Mouse (Mus musculus) regulatory T cell (primary cell): ENCODE results near the gene Vps37c.

Experiments used
- in situ Hi-C: fragments of 300-600 bp; cut with MboI, MseI; formaldehyde crosslinking; loops from one replicate; pipeline ENCODE4 v1.15.1; 2025; ENCODE audit warnings: high pct_unique_total_duplicates

The Vps37c gene

DNA sequence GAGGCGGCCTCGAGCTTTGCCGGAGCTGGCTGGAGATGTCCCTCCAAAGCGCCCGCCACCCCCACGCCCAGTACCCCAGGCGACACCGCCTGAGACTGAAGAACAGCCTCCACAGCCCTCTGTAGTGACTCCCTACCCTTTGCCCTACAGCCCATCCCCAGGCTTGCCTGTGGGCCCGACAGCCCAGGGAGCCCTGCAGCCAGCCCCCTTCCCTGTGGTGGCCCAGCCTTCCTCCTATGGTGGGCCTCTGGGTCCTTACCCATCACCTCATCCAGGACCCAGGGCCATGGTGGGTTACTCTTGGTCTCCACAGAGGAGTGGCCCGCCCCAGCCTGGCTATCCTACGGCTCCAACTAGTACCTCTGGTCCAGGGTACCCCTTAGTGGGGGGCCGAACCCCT lies 24.1 kb downstream of the Vps37c start:
- in situ Hi-C loops, result no loop called here

DNA sequence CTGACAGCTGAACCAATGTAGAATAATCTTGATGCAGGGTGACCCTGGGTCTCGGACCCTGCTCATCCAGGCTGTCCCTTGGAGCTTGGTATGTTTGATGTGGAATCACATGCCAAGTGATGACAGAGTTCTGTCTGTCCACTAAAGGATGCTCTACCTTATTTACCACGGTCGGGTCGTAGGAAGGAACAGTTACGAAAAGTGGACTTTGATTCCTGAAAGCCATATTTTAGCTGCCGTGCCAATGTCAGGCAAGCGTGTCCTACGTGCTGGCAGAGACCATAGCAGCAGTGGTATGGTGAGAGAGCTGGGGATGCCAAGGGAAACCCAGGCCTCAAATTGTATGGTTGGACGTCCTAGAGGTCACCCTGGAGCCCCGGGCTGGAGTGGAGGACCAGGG lies 25.0 kb downstream of the Vps37c start:
- in situ Hi-C loops, result no loop called here

DNA sequence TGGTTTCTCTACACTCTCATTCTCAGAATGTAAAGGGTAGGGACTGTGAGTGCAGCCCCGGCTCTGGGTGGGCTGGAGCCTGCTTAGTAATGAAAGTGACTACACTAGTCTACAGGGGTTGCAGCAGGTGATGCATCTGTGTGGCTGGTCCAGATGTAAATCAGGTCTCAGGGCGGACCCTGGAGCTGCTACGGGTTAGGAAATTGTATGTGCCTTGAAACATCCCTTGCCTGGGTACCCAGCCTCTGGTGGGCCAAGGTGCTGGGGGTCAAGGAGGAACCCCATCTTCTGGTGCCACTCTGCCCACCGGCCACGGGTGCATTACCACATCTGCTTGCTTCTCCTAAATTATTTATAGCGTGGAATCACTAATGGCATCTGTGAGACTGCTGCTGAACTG lies 25.6 kb downstream of the Vps37c start:
- in situ Hi-C loops, result no loop called here

DNA sequence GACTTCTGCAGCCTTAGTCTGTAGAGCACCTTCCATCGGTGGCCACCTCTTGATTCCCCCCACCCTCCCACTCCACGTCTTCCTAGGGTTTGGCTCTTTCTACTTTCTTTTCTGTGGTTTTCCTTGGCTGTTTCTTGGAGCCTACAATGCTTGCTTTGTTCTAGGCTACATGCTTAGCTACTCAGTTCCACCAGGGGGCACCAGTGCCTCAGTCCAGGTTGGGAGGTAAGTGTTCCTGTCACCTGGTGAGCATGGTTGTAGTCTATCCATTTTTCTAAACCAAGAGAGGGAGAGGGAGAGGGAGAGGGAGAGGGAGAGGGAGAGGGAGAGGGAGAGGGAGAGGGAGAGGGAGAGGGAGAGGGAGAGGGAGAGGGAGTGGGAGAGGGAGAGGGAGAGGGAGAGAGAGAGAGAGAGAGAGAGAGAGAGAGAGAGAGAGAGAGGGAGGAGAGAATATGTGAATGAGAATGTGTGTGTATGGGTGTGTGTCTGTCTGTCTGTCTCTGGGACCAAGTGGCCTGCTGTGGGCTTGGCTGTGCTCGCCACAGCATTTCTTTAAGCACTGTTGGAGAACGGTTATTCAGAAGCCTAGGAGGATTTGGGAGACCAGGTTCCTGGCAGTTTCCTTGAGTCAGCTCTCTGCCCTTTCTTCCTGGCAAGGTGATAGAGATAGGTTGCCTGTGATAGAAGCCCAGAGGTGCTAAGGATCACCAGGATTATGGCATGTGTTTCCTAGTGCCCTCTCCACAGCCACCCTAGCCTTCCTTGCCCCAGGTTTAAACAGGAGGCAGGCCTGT lies 26.3 kb downstream of the Vps37c start:
- in situ Hi-C loops, result no loop called here

DNA sequence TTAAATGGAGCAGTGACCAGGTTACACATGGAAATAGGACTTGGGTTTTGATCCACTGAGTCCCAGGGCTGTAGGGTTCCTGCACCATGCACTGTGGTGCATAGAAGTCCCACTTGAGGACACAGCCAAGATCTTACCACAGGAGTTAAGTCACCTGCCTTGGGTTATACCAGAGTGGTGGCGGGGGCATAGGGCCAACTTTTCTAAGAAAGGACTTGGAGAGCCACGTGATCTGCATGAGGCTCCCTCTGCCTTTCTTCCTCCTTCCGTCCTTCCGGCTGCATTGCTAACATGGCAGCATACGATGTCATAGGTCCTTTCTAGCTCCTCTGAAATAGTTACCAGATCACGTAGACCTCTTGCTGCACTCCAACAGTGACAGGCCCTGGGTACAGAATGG lies 26.9 kb downstream of the Vps37c start:
- in situ Hi-C loops, result no loop called here

DNA sequence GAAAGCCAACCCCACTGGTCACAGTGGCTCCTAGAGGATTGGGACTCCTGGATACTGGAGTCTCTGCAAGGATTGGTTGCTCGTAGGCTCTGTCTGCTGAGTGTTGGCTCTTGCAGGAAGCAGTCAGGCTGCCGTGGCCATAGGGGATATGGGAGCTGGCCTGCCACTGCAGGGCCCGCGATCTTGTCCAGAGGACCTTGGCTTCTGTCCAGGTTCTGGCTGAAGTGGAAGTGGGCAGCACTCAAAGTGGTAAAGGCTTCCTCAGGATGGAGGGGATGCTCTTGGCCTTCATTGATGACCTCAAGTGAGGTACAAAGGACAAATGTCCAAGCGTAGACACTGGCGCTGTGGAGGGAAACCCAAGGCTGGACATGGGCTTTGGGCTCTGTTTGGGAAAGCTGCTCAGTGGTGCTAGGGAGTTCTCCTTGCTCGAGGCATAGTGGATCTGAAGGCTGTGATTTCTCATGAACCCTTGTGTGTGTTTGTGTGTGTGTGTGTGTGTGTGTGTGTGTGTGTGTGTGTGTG lies 29.8 kb downstream of the Vps37c start:
- in situ Hi-C loops, result no loop called here

DNA sequence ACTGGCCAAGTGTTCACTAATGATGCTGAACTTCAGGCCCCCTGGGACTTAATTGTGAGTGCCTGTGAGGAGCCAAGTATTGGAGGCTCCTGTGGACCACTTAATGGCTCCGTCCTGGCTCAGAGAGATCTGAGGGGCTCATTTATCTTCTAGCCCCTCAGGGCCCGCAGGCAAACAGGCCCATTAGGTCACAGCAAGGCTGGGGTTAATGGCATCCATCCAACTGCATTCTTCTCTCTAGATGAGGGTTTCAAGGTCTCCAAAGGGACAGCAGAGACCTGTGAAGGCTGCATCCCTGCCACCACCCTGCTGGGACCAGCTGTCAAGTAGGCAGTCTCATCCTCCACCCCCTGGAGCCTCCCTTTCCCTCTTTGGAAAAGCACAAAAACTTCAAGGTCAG lies 31.2 kb downstream of the Vps37c start:
- in situ Hi-C loops, result no loop called here

DNA sequence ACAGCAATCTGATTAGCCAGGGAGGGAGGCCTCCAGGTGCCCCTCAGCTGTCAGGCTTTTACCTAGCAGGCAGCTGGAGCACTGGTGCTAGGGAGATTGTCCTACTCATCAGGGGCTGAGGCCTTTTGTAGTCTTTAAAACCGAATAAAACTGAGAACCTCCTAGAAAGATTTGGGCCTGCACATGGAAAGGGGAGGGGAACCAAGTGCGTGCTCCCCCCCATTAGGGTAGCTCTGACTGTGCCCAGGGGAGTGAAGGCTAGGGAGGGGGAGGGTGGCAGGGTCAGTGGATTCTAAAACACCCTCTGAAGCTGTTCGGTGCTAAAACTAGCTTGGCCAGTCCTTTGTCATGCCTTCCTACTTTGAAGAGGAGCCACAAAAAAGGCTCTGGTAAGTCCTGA lies 32.0 kb downstream of the Vps37c start:
- in situ Hi-C loops, result no loop called here

DNA sequence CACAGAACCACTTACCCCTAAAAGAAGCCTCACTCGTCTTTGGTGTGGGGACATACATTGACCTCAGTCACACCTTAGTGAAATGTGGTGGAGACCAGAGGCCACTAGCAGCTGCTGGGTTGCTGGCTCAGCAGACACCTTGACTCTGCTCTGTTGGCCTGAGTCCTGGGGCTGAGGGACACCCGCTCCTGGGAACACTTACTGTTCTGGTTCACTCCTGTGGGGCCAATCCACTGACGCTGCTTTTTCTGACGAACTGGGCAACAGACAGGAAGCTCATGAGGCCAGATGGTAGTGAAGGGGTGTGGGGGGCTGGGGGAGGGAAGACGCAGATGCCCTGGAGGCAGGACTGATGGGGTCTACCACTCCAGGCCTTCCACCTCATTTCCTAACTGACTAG lies 32.5 kb downstream of the Vps37c start:
- in situ Hi-C loops, result no loop called here

DNA sequence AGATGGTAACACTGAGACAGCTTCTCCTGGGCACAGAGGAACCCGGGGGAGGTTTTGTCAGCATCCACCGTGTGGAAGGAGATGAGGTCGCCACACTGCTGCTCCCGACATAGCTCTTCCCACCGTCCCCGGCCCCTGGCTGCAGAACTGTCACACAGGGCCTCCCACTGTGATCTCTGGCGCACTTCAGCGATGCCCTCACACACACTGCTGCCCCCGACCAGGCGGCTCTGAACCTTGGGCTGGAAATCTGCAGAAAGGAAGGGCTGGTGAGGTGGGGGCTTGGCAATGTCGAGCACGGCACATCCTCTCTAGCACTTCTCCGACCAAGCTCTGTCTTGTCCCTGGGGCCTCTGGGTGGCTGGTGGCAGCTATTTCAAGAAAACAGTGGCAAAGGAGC lies 34.5 kb downstream of the Vps37c start:
- in situ Hi-C loops, result no loop called here

DNA sequence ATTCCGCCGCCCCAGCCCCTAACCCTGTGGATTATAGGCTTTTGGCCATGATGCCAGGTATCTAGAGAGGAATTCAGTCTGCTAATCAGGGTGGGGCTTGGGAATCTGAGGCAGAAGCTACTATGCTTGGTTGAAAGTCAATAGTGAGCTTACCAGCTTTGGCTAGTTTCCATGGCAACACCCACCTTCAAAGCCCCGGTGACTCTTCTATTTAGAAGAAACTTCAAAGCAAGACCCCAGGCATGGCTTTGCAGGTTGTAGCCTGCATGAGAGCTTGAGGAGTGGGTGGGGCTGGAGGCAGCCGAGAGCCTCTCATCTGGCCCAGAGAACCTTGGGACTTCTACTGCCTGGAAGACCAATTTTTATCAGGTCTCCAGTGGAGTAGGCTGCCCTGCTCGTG lies 35.1 kb downstream of the Vps37c start:
- in situ Hi-C loops, result no loop called here

DNA sequence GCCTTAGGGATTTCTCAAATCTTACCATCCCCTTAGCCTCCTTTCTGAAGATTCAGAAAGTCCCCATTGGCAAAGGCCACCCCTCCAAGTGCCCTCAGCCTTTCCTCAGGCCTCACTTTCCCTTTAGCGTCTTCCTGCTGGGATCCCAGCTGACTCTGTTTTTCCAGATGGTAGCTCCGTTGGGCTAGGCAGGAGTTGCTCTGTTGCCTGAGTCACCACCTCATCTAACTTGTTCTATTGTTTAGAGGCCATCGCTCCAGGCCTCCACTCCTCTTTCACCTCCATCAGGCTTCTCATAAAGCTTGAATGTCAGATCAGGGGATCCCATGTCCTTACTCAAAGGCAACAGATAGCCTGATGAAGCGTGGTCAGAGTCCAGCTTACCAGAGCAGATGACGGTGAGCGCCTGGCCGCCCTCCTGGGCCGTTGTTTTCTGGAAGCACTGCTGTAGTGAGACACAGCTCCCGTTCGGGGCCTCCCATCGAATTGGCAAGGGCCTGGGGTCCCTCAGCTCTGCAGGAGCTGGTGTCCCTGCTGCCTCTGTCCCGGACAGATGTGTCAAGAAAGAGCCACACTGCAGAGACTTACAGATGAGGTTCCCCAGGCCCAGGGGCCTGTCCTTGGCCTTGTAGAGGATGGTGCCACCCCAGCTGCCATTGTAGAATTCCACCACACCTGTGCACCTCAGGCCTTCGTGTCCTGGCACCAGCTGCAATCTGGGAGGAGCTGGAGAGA lies 36.3 kb downstream of the Vps37c start:
- in situ Hi-C loops, result loop anchor here (25.0 kb wide), 1 partner anchor 763 kb away; the partner anchor contains the start of gene Gm8369

DNA sequence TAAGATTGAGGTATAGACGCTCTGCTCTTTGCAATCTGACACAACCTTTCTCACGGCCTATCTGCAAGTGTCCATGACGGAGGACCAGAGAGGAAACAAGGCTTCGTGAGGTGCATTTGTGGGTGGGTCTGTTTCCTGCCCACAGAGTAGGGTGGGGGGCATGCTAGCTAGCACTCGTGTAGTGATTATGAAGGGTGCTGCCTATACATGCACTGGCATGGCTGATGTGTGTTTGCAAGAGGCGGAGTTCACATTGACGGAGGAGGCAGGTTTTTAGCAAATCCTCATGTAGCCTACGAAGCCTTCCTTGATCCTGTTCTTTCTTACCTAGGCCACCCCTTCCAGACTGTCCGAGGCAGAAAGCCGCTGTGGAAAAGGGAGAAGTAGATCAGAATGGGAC lies 41.4 kb downstream of the Vps37c start:
- in situ Hi-C loops, result loop anchor here (10.0 to 25.0 kb wide), 2 partner anchors 55 to 757 kb away; partner anchors contain the start of gene Gm8369

DNA sequence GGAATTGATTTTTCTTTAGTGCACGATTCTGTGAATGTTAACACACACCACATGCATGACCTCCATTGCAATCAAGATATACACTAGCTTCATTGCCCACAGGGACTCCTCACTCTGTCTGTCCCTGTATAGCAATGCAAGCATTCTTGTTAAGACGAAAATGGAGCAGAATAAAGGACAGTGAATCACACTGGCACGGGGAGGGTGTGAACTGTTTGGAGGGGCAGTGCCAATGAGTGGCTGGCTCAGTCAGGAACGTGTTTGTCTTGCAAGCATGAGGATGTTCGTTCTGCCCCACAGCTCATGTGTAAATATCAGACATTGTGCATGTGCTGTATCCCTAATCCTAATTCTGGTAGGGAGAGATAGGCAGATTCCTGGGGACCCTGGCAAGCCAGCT lies 41.9 kb downstream of the Vps37c start:
- in situ Hi-C loops, result loop anchor here (10.0 to 25.0 kb wide), 2 partner anchors 54 to 757 kb away; partner anchors contain the start of gene Gm8369

DNA sequence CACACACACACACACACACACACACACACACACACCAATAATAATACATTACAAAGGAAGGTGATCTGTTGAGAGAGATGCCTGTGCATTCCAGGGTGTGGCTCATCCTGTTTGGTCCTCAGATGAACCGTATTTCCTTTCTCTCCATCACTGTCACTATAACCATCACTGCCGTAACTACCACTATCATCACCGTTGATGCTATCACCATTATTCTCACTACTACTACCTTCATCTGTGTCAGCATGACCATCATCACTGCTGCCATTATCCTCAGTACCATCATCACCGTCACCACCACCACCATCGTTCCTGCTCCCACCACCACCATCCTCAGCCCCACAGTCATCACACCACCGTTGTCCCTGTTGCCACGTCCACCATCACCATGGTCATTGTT lies 43.4 kb downstream of the Vps37c start:
- in situ Hi-C loops, result loop anchor here (10.0 to 25.0 kb wide), 2 partner anchors 53 to 755 kb away; partner anchors contain the start of gene Gm8369

DNA sequence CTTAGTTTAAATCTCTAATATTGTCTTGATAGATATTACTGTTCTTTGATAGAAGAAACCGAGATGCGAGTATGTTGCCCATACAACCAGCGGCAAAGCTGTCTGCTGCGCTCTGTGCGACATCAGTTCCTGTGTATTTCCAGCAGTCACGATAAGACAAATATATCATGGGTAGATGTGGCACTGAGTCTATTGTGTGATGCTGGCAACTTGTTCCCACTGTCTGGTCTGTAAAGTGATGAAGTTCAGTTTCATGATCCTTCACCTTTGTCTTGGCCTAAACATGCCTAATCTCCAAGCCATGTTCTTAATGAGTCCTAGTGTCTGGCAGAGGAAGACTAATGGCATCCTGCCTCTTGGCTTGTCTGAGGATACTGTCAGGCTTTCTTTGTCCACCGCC lies 44.2 kb downstream of the Vps37c start:
- in situ Hi-C loops, result loop anchor here (10.0 to 25.0 kb wide), 2 partner anchors 52 to 755 kb away; partner anchors contain the start of gene Gm8369

DNA sequence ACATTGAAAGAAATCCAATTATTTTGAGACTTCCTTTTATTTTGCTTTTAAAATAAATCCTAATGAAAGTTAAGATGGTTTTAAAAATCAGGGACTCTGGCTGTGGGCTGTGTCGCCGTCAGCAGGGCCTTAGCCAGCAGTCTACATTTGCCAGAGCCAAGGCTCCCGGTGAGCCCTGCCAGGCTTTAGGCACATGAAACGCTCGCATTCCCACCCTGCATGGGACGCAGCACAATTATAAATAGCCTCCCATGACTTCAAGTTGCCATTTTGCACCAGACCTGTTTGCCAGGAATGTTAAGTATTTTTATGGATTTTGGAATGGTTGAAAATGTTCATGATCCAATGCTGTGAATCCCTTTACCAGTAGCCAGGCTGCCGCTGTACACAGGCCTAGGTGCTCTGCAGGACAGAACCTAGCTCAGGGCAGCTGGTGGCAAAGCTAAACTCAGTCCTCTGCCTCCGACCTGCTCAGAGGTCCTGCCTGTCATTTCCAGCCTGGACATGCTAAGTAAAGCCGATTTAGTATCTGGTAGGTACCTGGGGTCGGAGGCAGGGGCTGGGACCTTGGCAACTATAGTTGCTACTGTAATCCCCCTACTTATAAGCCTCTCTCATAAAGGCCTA lies 45.1 kb downstream of the Vps37c start:
- in situ Hi-C loops, result loop anchor here (10.0 to 25.0 kb wide), 2 partner anchors 51 to 754 kb away; partner anchors contain the start of gene Gm8369

DNA sequence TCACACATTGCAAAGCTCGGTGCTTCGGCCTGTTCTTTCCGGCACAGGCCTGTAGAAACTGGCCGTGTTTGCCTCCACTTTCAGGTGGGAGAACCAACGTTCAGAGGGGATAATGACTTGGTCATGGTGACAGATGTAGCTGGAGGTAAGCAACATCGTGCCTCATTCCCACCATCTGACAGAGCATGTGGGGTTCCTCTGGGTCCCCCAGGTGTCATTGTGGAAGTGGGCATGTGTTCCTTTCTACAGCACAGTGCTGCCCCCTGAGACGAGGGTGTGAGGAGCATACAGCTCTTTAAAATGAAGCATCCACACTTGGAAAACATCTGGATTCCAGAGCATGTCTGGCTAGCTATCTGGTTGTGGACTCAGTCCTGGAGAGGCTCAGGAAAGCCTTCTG lies 46.0 kb downstream of the Vps37c start:
- in situ Hi-C loops, result loop anchor here (10.0 to 25.0 kb wide), 2 partner anchors 50 to 753 kb away; partner anchors contain the start of gene Gm8369

DNA sequence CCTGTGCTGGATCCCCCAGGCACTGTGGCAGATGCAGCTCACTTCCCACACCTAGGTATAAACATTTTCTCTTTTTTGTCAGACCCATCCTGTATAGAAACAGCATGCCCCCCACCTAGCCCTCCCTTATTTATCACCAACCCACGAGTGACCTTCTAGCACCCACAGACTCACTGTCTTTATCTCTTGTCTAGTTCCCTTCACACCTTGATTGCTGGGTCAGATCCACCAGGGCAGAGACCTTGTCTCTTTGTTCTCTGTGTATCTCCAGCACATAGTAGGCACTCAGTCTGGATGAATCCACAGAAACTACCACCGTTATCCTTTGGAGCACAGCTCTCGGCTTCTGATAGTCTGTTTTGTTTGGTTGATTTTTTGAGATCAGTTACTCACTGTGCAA lies 46.5 kb downstream of the Vps37c start:
- in situ Hi-C loops, result loop anchor here (5.0 to 25.0 kb wide), 3 partner anchors 50 to 752 kb away; partner anchors contain the start of gene Gm8369

DNA sequence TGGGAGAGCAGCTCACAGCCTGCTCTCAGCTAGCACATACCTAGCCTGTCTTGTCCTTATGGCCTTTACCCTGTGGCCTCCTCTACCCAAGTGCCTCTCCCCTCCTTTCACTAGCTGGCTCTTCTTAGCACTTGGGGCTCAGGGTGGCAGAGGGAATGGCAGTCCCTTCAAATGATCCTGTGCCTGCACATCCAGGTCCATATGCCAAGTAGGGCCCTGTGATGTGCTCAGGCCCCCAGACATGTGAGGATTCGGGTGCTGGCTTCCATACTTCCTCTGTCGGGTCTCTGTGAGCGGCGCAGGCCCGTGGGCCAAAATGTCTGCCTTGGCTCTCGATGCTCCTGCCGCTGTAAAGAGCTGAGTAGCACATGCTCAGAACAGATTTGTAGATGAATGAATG lies 47.3 kb downstream of the Vps37c start:
- in situ Hi-C loops, result loop anchor here (5.0 to 25.0 kb wide), 3 partner anchors 49 to 751 kb away; partner anchors contain the start of gene Gm8369

DNA sequence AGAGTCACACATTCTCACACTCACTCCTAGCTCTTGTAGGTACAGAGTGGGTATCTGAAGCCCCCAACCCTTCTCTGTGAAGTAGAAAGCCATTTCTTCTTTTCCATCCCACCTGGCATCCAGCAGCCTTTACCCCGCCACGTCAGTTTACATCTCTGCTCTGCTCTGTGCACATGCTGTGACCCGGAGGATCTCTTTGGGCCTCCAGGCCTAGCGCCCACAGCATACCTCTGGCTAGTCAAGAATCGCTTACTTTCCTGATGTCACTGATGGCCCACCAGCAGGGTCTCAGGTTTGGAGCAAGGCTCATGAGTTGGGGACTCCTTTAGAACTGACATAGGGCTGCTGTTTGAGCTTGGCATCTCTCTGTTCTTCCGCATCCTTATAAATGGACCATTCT lies 49.5 kb downstream of the Vps37c start:
- in situ Hi-C loops, result loop anchor here (5.0 to 25.0 kb wide), 3 partner anchors 47 to 749 kb away; partner anchors contain the start of gene Gm8369
